Comparison of ENCODE assay signal across 8 mouse cellular contexts in the genomic region with DNA sequence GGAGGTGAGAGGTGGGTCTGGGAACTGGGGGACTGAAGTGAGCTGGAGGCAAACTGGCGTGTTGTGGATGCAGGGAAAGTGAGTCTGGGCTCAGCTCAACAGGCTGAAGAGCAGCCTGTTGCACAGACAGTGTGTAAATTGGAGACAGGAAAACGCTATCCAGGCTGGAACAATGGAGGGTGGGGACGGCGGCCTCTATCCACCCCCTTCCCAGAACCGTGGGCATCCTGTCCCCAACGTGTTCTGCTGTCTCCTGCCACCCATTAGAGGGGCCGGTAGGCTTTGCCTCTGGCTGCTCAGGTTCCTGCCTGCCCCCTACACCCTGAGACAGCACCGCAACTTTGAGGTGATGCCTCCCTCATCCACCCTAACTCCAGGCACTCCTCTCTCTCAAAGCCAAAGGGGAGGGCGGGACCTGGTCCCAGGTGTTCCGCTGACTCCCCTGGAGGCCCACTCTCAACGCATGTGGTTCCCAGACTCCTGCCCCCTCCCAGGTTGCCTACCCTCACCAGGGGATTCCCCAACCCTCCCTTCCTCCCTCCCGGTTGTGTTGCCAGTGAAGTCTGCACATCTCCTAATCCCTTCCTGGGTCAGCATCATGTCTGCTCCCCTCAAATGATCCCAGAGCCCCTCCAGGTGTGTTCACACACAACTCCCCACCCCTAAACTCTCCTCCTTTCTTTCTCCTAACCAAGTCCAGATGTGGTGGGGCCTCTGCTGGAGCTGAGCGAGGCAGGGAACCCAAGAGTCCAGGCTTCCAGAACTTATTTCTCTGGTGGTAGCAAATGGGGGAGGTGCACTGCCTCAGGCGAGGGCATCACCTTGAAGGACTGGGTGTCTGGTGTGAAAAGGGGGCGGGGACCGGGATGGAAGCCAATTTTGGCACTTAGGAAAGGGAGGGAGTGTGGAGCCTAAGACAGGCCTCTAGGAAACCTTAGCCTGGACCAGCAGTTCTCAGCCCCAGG. TPM values are rescaled to one million over a fixed set of nuclear protein-coding genes. Genes with fewer than 3 reads are reported as not detected.
DNase-seq lines count a peak whose midpoint lies in the region; ATAC-seq lines count a peak whose summit lies in the region.

No protein-coding gene starts in this region.

- H3K27ac ChIP-seq in forebrain, embryonic 10.5 days, result peak overlapping the region; percentile 99
- H3K27ac ChIP-seq in hindbrain, embryonic 13.5 days, result peak overlapping the region; percentile 8
- no peak overlapping the region for H3K27ac ChIP-seq in liver, embryonic 11.5 days (ENCODE audit: low read depth, low read length)
- H3K27ac ChIP-seq in neural tube, embryonic 14.5 days (ENCODE audit: low read depth, low read length), result no peak overlapping the region

- H3K9ac ChIP-seq in hindbrain, embryonic 13.5 days, result peak overlapping the region; percentile 78
- peak overlapping the region; percentile 31; the same call in 1 of the 2 replicates for H3K9ac ChIP-seq in liver, embryonic 11.5 days (ENCODE audit: low read depth, low read length)
- peak overlapping the region; percentile 66; the same call in 1 of the 2 replicates for H3K9ac ChIP-seq in neural tube, embryonic 14.5 days (replicated peaks; ENCODE audit: low read depth, low read length)

- 22% methylated on average over 16 of the region's 16 CpGs for WGBS in forebrain, embryonic 10.5 days
- WGBS in hindbrain, embryonic 13.5 days, result 23% methylated on average over 16 of the region's 16 CpGs
- 30% methylated on average over 16 of the region's 16 CpGs for WGBS in liver, embryonic 11.5 days
- WGBS in neural tube, embryonic 14.5 days, result 21% methylated on average over 16 of the region's 16 CpGs

- DNase-seq in adrenal gland, adult (ENCODE audit: inconsistent age in 2 of 2, low spot score in 1 of 2), result peak; percentile 46 to 66
- DNase-seq in adrenal gland, postnatal 25 days, result no peak
- DNase-seq in forebrain, embryonic 10.5 days (ENCODE audit: extremely low spot score, low spot score), result no peak
- no peak for DNase-seq in liver, embryonic 11.5 days (ENCODE audit: low spot score)
- no peak for DNase-seq in urinary bladder, postnatal 25 days (ENCODE audit: low spot score)
- no peak for DNase-seq in frontal cortex, postnatal 14 days (ENCODE audit: low spot score in 2 of 2)

- peaks cover 51% of the 10 kb centered on the region for H3K36me3 ChIP-seq in forebrain, embryonic 10.5 days (replicated peaks)
- peaks cover 7% of the 10 kb centered on the region; the same call in 1 of the 2 replicates for H3K36me3 ChIP-seq in hindbrain, embryonic 13.5 days
- peaks cover 16% of the 10 kb centered on the region; the same call in 1 of the 2 replicates for H3K36me3 ChIP-seq in liver, embryonic 11.5 days (ENCODE audit: control insufficient read depth, insufficient read depth, low read length)
- peaks cover 6% of the 10 kb centered on the region; the same call in 1 of the 2 replicates for H3K36me3 ChIP-seq in neural tube, embryonic 14.5 days (ENCODE audit: control insufficient read depth, insufficient read depth, low read length)

- peaks cover 64% of the 10 kb centered on the region for H3K4me1 ChIP-seq in forebrain, embryonic 10.5 days
- H3K4me1 ChIP-seq in hindbrain, embryonic 13.5 days (replicated peaks), result peaks cover 43% of the 10 kb centered on the region
- peaks cover 9% of the 10 kb centered on the region for H3K4me1 ChIP-seq in liver, embryonic 11.5 days (replicated peaks; ENCODE audit: control insufficient read depth, insufficient read depth, low read length)
- H3K4me1 ChIP-seq in neural tube, embryonic 14.5 days (ENCODE audit: control insufficient read depth, insufficient read depth, low read length), result peaks cover 20% of the 10 kb centered on the region

- ATAC-seq in hindbrain, embryonic 13.5 days (ENCODE audit: low FRiP score), result no peak
- ATAC-seq in liver, embryonic 11.5 days (replicated peaks; ENCODE audit: low FRiP score), result no peak
- no peak for ATAC-seq in neural tube, embryonic 14.5 days (ENCODE audit: low read depth)

- H3K27me3 ChIP-seq in forebrain, embryonic 10.5 days (ENCODE audit: poor library complexity, severe bottlenecking), result no peaks in the 10 kb centered on the region
- H3K27me3 ChIP-seq in hindbrain, embryonic 13.5 days, result peaks cover 40% of the 10 kb centered on the region
- peaks cover 49% of the 10 kb centered on the region for H3K27me3 ChIP-seq in liver, embryonic 11.5 days (replicated peaks; ENCODE audit: control insufficient read depth, insufficient read depth, low read length)
- H3K27me3 ChIP-seq in neural tube, embryonic 14.5 days (ENCODE audit: control insufficient read depth, insufficient read depth, low read length), result peaks cover 9% of the 10 kb centered on the region; the same call in 1 of the 2 replicates

- peak overlapping the region; percentile 94 for H3K4me2 ChIP-seq in hindbrain, embryonic 13.5 days
- H3K4me2 ChIP-seq in liver, embryonic 11.5 days, result peak overlapping the region; percentile 67
- peak overlapping the region; percentile 96 for H3K4me2 ChIP-seq in neural tube, embryonic 14.5 days (ENCODE audit: low read depth, low read length)

- no peaks in the 10 kb centered on the region for H3K9me3 ChIP-seq in forebrain, embryonic 10.5 days
- H3K9me3 ChIP-seq in hindbrain, embryonic 13.5 days, result no peaks in the 10 kb centered on the region
- no peaks in the 10 kb centered on the region for H3K9me3 ChIP-seq in liver, embryonic 11.5 days (ENCODE audit: control insufficient read depth, low read length)
- H3K9me3 ChIP-seq in neural tube, embryonic 14.5 days (ENCODE audit: control insufficient read depth, low read length), result no peaks in the 10 kb centered on the region

- H3K4me3 ChIP-seq in forebrain, embryonic 10.5 days, result peak overlapping the region; percentile 95
- H3K4me3 ChIP-seq in hindbrain, embryonic 13.5 days, result peak overlapping the region; percentile 55
- peak overlapping the region; percentile 66 for H3K4me3 ChIP-seq in liver, embryonic 11.5 days (ENCODE audit: low read depth, low read length)
- H3K4me3 ChIP-seq in neural tube, embryonic 14.5 days (ENCODE audit: low read depth, low read length), result peak overlapping the region; percentile 55; the same call in 1 of the 2 replicates

RNA-seq across cellular contexts. Expression of a gene that starts 2.4 kb away (rescaled TPM):
- total RNA-seq in adrenal gland, postnatal 25 days (2021), result 54.6 and 70.5 TPM in 2 replicates
- polyA plus RNA-seq in forebrain, embryonic 10.5 days (2016; fragmentation: Nextera tagmentation; extraction: Ambion mirVana), result 31.9 and 33.5 TPM in 2 replicates
- polyA plus RNA-seq in hindbrain, embryonic 13.5 days (2015; fragmentation: Nextera tagmentation; extraction: Ambion mirVana), result 9.2 and 9.4 TPM in 2 replicates
- 28.2 and 29.9 TPM in 2 replicates for polyA plus RNA-seq in liver, embryonic 11.5 days (2014; fragmentation: Nextera tagmentation; extraction: Ambion mirVana)
- 2.7 and 8.8 TPM in 2 replicates for polyA plus RNA-seq in neural tube, embryonic 14.5 days (2014; fragmentation: Nextera tagmentation; extraction: Ambion mirVana)

RNA-seq across cellular contexts. Expression of a gene that starts 18.9 kb away (rescaled TPM):
- 9.2 and 17.7 TPM in 2 replicates for total RNA-seq in adrenal gland, postnatal 25 days (2021)
- 10.6 and 11.8 TPM in 2 replicates for polyA plus RNA-seq in forebrain, embryonic 10.5 days (2016; fragmentation: Nextera tagmentation; extraction: Ambion mirVana)
- 25.8 and 27.4 TPM in 2 replicates for polyA plus RNA-seq in hindbrain, embryonic 13.5 days (2015; fragmentation: Nextera tagmentation; extraction: Ambion mirVana)
- polyA plus RNA-seq in liver, embryonic 11.5 days (2014; fragmentation: Nextera tagmentation; extraction: Ambion mirVana), result 6.4 and 7.0 TPM in 2 replicates
- polyA plus RNA-seq in neural tube, embryonic 14.5 days (2014; fragmentation: Nextera tagmentation; extraction: Ambion mirVana), result 16.4 and 17.8 TPM in 2 replicates

RNA-seq across cellular contexts. Expression of a gene that starts 38.1 kb away (rescaled TPM):
- total RNA-seq in adrenal gland, postnatal 25 days (2021), result 32.3 and 40.8 TPM in 2 replicates
- polyA plus RNA-seq in forebrain, embryonic 10.5 days (2016; fragmentation: Nextera tagmentation; extraction: Ambion mirVana), result 70.3 and 73.0 TPM in 2 replicates
- 19.2 and 20.0 TPM in 2 replicates for polyA plus RNA-seq in hindbrain, embryonic 13.5 days (2015; fragmentation: Nextera tagmentation; extraction: Ambion mirVana)
- polyA plus RNA-seq in liver, embryonic 11.5 days (2014; fragmentation: Nextera tagmentation; extraction: Ambion mirVana), result 31.0 and 31.6 TPM in 2 replicates
- 8.0 and 11.5 TPM in 2 replicates for polyA plus RNA-seq in neural tube, embryonic 14.5 days (2014; fragmentation: Nextera tagmentation; extraction: Ambion mirVana)

RNA-seq across cellular contexts. Expression of a gene that starts 44.8 kb away (rescaled TPM):
- 164 and 195 TPM in 2 replicates for total RNA-seq in adrenal gland, postnatal 25 days (2021)
- 205 and 209 TPM in 2 replicates for polyA plus RNA-seq in forebrain, embryonic 10.5 days (2016; fragmentation: Nextera tagmentation; extraction: Ambion mirVana)
- polyA plus RNA-seq in hindbrain, embryonic 13.5 days (2015; fragmentation: Nextera tagmentation; extraction: Ambion mirVana), result 105 and 113 TPM in 2 replicates
- 165 and 169 TPM in 2 replicates for polyA plus RNA-seq in liver, embryonic 11.5 days (2014; fragmentation: Nextera tagmentation; extraction: Ambion mirVana)
- polyA plus RNA-seq in neural tube, embryonic 14.5 days (2014; fragmentation: Nextera tagmentation; extraction: Ambion mirVana), result 81.8 and 91.5 TPM in 2 replicates

RNA-seq across cellular contexts. Expression of a gene that starts 57.9 kb away (rescaled TPM):
- 9.6 and 12.1 TPM in 2 replicates for total RNA-seq in adrenal gland, postnatal 25 days (2021)
- 10.3 and 10.4 TPM in 2 replicates for polyA plus RNA-seq in forebrain, embryonic 10.5 days (2016; fragmentation: Nextera tagmentation; extraction: Ambion mirVana)
- 12.9 and 14.1 TPM in 2 replicates for polyA plus RNA-seq in hindbrain, embryonic 13.5 days (2015; fragmentation: Nextera tagmentation; extraction: Ambion mirVana)
- 13.3 and 13.5 TPM in 2 replicates for polyA plus RNA-seq in liver, embryonic 11.5 days (2014; fragmentation: Nextera tagmentation; extraction: Ambion mirVana)
- polyA plus RNA-seq in neural tube, embryonic 14.5 days (2014; fragmentation: Nextera tagmentation; extraction: Ambion mirVana), result 19.7 and 24.0 TPM in 2 replicates

Comparison
In these comparisons a context has a peak if more than half of its experiments do, and no peak if none do; other contexts are left out.
1. DNase-seq: peak in adrenal gland, adult (2 of 2); none in adrenal gland, postnatal 25 days (single experiment), forebrain, embryonic 10.5 days (single experiment), liver, embryonic 11.5 days (single experiment), urinary bladder, postnatal 25 days (single experiment) and frontal cortex, postnatal 14 days (0 of 2).
2. H3K27ac ChIP-seq: peak in forebrain, embryonic 10.5 days (single experiment) and hindbrain, embryonic 13.5 days (single experiment); none in liver, embryonic 11.5 days (single experiment) and neural tube, embryonic 14.5 days (single experiment).
3. Peak in every context shown above with its lines, with median percentiles within 50 percentile points of each other: H3K4me3 ChIP-seq, H3K4me2 ChIP-seq and H3K9ac ChIP-seq.